Mouse (Mus musculus): ENCODE measurements around the gene Tnfsf4.

Gene Tnfsf4

GRCm38 (mm10) chr1:161394931-161395459, at the start of gene Tnfsf4:
Gene Tnfsf4, plus strand, starts transcription at chr1:161395409.
- no peak for DNase-seq (ENCODE audit: extremely low spot score)

GRCm38 (mm10) chr1:161350981-161351380, 44.2 kb upstream of the Tnfsf4 start:
- DNase-seq (ENCODE audit: extremely low spot score) = no peak

- no peak for DNase-seq (ENCODE audit: extremely low spot score)
These were observed 30.2 kb upstream of the Tnfsf4 start for GRCm38 (mm10) chr1:161365006-161365405.

GRCm38 (mm10) chr1:161371919-161372318, 23.3 kb upstream of the Tnfsf4 start:
- DNase-seq (ENCODE audit: extremely low spot score) = no peak

GRCm38 (mm10) chr1:161375866-161376265, 19.3 kb upstream of the Tnfsf4 start:
- no peak for DNase-seq (ENCODE audit: extremely low spot score)

- DNase-seq (ENCODE audit: extremely low spot score) = no peak
These were observed 16.6 kb upstream of the Tnfsf4 start for GRCm38 (mm10) chr1:161378571-161378970.

- DNase-seq (ENCODE audit: extremely low spot score) = no peak
These were observed 15.4 kb upstream of the Tnfsf4 start for GRCm38 (mm10) chr1:161379685-161380424.

GRCm38 (mm10) chr1:161380425-161380780, 14.8 kb upstream of the Tnfsf4 start:
- peak; percentile 21 for DNase-seq (ENCODE audit: extremely low spot score)

GRCm38 (mm10) chr1:161390066-161390465, 5.1 kb upstream of the Tnfsf4 start:
- DNase-seq (ENCODE audit: extremely low spot score) = no peak

- no peak for DNase-seq (ENCODE audit: extremely low spot score)
These were observed 2.3 kb upstream of the Tnfsf4 start for GRCm38 (mm10) chr1:161392906-161393305.

GRCm38 (mm10) chr1:161395610-161396009, 401 bp downstream of the Tnfsf4 start:
- no peak for DNase-seq (ENCODE audit: extremely low spot score)

GRCm38 (mm10) chr1:161396351-161396750, 1.1 kb downstream of the Tnfsf4 start:
- no peak for DNase-seq (ENCODE audit: extremely low spot score)

- peak; percentile 54 for DNase-seq (ENCODE audit: extremely low spot score)
These were observed 4.9 kb downstream of the Tnfsf4 start for GRCm38 (mm10) chr1:161400126-161400525.

GRCm38 (mm10) chr1:161403061-161403460, 7.9 kb downstream of the Tnfsf4 start:
- DNase-seq (ENCODE audit: extremely low spot score) = peak; percentile 31

GRCm38 (mm10) chr1:161406480-161406879, 11.3 kb downstream of the Tnfsf4 start:
- DNase-seq (ENCODE audit: extremely low spot score) = no peak

GRCm38 (mm10) chr1:161419926-161420325, 24.7 kb downstream of the Tnfsf4 start:
- DNase-seq (ENCODE audit: extremely low spot score) = no peak

- no peak for DNase-seq (ENCODE audit: extremely low spot score)
These were observed 25.4 kb downstream of the Tnfsf4 start for GRCm38 (mm10) chr1:161420646-161421045.

GRCm38 (mm10) chr1:161426277-161427056, 31.3 kb downstream of the Tnfsf4 start:
- no peak for DNase-seq (ENCODE audit: extremely low spot score)

GRCm38 (mm10) chr1:161427057-161427311, 31.8 kb downstream of the Tnfsf4 start:
- no peak for DNase-seq (ENCODE audit: extremely low spot score)

- DNase-seq (ENCODE audit: extremely low spot score) = no peak
These were observed 40.6 kb downstream of the Tnfsf4 start for GRCm38 (mm10) chr1:161435781-161436180.

GRCm38 (mm10) chr1:161436503-161436902, 41.3 kb downstream of the Tnfsf4 start:
- no peak for DNase-seq (ENCODE audit: extremely low spot score)

GRCm38 (mm10) chr1:161444858-161445257, 49.6 kb downstream of the Tnfsf4 start:
- peak; percentile 25 for DNase-seq (ENCODE audit: extremely low spot score)

GRCm38 (mm10) chr1:161451683-161452245, 56.6 kb downstream of the Tnfsf4 start:
- no peak for DNase-seq (ENCODE audit: extremely low spot score)
